Mouse (Mus musculus): ENCODE measurements around the gene Slc51a.

GRCm38 (mm10) chr16:32472276-32473015 lies 15.2 kb downstream of the Slc51a start:
- TF ChIP-seq CTCF (IDR thresholded peaks at IDR 0.05; ENCODE audit: low read depth), result no peak
- TF ChIP-seq EP300 (IDR thresholded peaks at IDR 0.05; ENCODE audit: low read depth), result no peak
